Mouse (Mus musculus): Measurements from ENCODE around the gene Mgrn1. TPM values are rescaled to one million over a fixed set of nuclear protein-coding genes. Genes with fewer than 3 reads are reported as not detected.

Gene Mgrn1
- 10 to 100 TPM; 55.9 to 58.3 TPM for total RNA-seq (2023)

DNA sequence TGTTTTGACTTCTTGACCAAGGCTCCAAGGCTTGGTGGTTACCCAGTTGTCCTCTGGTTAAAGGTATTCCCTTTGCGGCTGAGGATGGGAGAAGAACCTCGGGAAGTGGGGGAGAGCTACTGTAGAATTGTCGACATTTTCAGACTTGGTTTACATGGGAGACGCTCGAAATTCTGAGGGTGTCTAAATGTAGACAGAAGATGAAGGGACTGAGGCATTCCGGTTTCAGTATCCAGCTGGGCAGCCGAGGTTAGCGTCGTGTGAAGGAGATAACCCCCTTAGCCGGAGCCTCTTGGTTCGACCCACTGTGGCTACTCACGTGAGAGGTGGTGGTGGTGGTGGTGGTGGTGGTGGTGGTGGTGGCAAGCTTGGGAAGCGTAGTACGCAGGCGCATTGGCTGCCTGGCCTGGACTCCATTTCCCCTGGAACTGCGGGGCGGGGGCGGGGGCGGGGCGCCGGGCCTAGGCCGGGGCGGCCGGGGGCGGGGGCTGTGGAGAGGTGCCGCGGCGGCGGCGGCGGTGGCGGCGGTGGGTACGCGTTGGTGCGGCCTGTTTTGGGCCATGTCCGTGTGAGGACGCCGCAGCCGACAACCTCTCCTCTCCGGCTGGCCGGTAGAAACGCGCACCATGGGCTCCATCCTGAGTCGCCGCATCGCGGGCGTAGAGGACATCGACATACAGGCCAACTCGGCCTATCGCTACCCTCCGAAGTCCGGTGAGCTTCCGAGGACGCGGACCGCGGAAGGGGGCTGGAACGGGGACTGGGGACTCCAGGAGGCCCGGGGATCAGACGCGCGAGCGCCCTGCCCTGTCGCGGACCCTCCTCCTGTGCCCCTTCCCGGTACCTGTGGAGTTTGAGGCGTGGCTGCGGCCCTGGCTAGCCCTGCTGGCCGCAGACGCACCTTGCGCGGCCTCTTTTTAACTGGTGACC lies at the start of gene Mgrn1:
TSS of gene Mgrn1 (plus strand) at position 490 of the 930 bp plus-strand sequence.

DNA sequence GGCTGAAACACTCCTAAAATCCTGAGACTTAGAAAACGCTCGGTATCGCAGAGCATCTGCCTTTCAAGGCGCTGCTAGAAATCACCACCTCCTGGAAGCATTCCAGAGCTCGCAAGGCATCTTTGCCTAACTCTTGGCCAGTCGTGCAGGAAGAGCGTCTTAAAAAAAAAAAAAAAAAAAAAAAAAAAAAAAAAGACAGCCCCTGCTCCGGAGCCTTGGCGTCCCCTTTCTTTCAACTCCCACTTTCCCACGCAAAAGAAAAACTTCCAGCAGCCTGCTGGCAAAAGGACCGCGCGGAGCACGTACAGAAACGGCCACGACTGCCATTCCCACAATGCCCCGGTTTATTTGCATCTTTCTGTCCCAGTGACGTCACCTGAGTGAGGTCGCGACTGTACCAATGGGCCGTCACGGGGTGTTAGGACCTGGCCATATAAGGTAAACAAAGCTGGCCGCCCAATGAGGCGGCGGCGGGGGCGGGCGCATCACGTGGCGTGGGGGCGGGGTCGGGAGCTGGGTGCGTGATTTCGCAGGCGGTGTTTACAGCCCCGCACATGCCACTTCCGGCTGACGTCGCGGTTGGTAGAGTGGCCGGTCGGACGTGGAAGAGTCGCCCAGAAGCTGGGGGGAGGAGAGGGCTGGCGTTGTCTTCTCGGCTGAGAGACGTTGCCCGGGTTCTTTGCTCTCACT lies 5.8 kb upstream of the Mgrn1 start, which contains the start of gene Ubald1:
TSS of gene Ubald1 (minus strand) at position 180 of the 690 bp plus-strand sequence.

DNA sequence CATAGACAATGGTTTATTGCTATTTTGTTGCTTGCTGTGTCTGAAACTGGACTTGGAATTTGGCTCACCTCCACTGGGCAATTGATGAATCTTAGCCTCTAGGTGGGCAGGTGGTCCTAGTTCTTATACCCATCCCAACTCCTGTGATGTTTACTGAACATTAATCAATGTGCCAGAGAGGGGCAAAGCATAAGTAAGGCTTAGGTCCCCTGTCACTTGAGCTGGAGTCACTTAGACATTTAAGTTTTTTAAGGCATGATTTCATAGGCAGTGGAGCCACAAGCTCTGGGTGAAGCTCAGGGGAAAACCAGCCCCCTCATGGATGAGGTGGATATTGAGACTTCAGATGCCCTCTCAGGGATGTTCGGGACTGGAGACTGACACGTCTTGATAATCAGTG lies 52.4 kb downstream of the Mgrn1 start, which contains the start of gene Nudt16l1:
TSS of gene Nudt16l1 (plus strand) at position 301 of the 400 bp plus-strand sequence.

DNA sequence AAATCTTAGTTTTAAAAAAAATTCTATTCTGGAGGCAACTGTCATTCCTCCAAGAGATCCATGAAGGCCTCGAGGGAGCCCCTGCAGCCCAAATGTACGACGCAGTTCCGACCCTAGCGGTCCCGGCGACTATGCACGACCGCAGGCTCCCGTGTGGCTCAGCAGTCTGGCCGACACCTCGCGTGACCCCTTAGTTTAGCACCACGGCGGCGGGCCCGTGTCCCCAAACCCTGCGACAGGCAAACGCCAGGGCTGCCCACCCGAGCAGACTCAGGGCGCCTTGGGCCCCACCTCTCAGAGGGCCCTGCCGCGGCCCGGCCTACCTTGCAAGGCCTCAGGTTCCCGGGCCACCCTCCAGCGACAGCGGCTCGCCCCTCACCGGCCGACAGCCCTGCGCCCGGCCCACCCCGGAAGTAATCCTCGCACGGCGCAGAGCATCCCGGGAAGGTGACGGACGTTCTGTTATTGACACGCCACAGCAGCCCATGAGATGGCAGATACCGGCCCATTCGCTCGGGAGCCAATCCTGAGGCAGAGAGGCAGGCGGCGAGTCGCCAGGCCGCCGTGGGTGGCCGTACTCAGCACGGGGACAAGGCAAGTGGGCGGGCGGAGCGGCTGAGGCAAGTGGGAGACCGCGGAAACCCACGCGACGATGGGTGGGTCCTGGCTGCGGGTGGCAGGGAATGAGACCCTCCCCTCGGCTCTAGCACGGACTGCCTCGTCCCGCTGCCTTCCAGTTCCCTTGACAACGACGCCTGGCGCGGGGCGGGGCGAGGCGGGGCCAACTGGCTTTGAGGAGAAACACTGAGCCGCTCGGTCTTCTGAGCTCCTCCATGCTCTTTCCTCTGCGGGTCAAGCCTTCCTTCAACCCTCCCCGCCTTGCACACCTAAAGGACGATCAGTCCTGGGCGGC lies 78.0 kb downstream of the Mgrn1 start, which contains the start of gene Anks3:
TSS of gene Anks3 (minus strand) at position 409 of the 913 bp plus-strand sequence.

Other genes with a start within 250 kb of the Mgrn1 start
- under 1 TPM; 0.42 TPM for gene Vasn, start 246.3 kb upstream of the Mgrn1 start, total RNA-seq (2023)
- gene Dnaja3, start 246.3 kb upstream of the Mgrn1 start, total RNA-seq (2023), result 10 to 100 TPM; 12.2 to 14.4 TPM
- gene Coro7, start 206.5 kb upstream of the Mgrn1 start, total RNA-seq (2023), result 100 to 1,000 TPM; 211 to 233 TPM
- gene Nmral1, start 166.9 kb upstream of the Mgrn1 start, total RNA-seq (2023), result 10 to 100 TPM; 20.7 to 28.1 TPM
- 10 to 100 TPM; 49.4 to 52.9 TPM for gene Hmox2, start 159.9 kb upstream of the Mgrn1 start, total RNA-seq (2023)
- gene Cdip1, start 96.0 kb upstream of the Mgrn1 start, total RNA-seq (2023), result 10 to 100 TPM; 12.9 to 14.2 TPM
- not detected for gene 4930562C15Rik, start 50.8 kb upstream of the Mgrn1 start, total RNA-seq (2023)
- 10 to 100 TPM; 47.8 to 49.8 TPM for gene Ubald1, start 5.9 kb upstream of the Mgrn1 start, total RNA-seq (2023)
- 10 to 100 TPM; 27.4 to 28.9 TPM for gene Nudt16l1, start 52.5 kb downstream of the Mgrn1 start, total RNA-seq (2023)
- gene Anks3, start 78.0 kb downstream of the Mgrn1 start, total RNA-seq (2023), result 10 to 100 TPM; 37.1 to 42.3 TPM
- not detected for gene Sept12, start 111.6 kb downstream of the Mgrn1 start, total RNA-seq (2023)
- gene Smim22, start 121.0 kb downstream of the Mgrn1 start, total RNA-seq (2023), result not detected
- 100 to 1,000 TPM; 243 to 295 TPM for gene Rogdi, start 127.3 kb downstream of the Mgrn1 start, total RNA-seq (2023)
- 100 to 1,000 TPM; 126 to 128 TPM for gene Glyr1, start 163.6 kb downstream of the Mgrn1 start, total RNA-seq (2023)
- 10 to 100 TPM; 58.3 to 69.4 TPM for gene Ubn1, start 163.8 kb downstream of the Mgrn1 start, total RNA-seq (2023)
- under 1 TPM; 0.18 to 0.22 TPM for gene Ppl, start 246.2 kb downstream of the Mgrn1 start, total RNA-seq (2023)

Data from neutrophil, adult 83 days (primary cell).